Mouse (Mus musculus) erythroblast, embryonic 14.5 days (primary cell): ENCODE measurements around the gene Vti1a.

ENCODE experiments used
- GATA1 ChIP-seq: IDR thresholded peaks from 2 replicates; pipeline ENCODE4 v1.6.1; 2012; ENCODE audit warnings: low read length, inconsistent platforms, mixed read lengths
- TAL1 ChIP-seq: IDR thresholded peaks from 3 replicates; pipeline ENCODE4 v1.6.1; 2012; ENCODE audit warnings: low read length, inconsistent platforms, mixed read lengths

DNA sequence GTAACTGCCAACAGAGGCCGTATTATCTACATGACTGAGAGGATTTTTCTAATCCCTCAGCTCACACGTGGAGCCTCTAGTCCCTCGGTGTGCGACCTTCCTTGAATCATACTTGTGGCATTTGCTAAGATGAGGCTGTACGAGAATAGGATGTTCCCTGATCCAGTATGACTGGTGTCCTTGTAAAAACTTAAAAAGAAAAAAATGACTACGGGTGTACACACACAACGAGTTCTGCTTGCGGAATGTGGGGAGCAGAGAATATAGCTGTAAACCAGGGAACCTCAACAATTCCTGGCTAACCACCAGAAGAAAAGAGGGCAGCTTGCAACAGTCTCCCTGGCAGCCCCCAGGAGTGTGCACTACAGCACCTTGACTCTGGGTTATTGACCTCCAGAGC, 300.8 kb downstream of the Vti1a start:
- TF ChIP-seq TAL1 (no peak), GATA1 (no peak)
